Mouse (Mus musculus): ENCODE results near the gene Rnf144b.

Rnf144b gene

DNA sequence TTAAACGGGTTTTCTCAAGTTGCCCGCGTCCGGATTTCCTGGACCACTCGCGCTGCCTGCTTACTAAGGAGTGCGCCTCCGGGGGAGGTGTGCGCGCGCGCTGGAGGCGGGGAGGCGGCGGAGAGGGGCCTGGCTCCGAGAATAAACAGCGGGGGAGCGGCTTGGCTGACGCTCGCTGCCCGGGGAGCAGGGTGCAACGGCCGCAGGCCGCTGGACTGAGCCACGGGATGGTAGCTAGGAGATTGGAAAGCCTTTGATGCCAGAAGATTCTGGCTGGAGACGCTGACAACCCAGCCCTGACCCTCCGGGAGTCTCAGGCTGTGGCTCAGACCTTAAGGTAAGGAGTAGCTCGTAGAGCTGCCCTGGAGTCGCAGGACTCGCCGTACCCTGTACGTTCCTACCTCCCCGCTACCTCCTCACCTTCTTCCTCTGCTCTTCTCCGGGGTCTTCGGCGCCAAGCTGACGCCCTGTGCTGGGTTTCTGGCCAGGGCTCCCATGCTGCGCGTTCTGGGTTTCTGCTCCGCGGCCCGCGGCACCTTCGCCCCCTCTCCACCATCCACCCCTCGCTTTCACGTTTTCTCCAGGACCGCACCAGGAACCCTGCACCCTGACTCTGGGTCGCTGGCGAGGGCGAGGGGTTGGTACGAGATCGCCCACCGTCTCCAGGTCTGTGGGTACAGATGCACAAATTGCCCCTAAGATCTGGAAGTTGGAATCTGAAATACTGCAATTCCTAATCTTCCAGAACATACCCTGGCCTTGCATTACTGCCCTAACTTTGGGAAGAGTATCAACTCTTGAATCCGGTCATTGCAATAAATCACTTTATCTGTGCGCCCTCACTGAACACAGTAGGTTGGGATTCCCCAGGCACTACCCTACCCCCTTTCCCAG lies at the start of gene Rnf144b:
TSS of gene Rnf144b (plus strand) at position 120 of the 894 bp plus-strand sequence.
- DNase-seq (ENCODE audit: low read depth, low spot score), result peak; percentile 30

DNA sequence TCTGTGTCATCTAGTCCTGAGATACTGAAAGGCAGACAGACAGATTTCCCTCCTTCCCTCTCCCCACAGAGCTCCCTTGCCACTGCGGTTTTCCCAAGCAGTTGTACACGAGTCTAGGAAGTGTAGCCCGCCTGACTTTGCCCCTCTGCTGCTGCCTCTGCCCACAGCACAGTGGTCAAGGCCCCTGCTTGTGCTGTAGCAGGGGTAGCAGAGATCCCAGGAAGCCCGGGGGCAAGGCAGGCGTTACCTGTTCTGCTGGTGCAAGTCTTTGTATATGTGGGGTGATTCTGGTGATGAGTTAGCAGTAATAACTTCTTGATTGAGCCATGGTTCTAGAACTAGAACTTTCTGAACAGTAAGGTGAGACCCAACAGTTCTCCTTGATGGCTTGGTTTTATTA lies 46.3 kb upstream of the Rnf144b start:
- DNase-seq (ENCODE audit: low read depth, low spot score), result no peak

DNA sequence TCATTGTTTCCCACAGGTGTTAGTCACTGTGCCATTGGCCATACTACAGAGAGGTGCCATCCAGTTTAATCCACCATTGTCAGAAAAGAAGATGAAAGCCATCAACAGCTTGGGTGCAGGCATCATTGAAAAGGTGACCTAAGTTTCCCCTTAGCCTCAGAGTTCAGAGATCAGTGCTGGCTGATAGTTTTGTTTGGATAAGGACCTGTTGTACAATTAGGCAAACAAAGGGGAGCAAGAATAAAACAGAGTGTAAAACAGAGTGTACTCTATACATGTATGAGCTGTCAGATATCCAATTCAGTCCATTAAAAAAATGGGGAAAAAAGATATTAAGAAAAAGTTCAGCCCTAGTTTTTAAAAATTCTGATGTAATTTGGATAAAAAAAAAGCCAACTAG lies 45.1 kb upstream of the Rnf144b start:
- no peak for DNase-seq (ENCODE audit: low read depth, low spot score)

DNA sequence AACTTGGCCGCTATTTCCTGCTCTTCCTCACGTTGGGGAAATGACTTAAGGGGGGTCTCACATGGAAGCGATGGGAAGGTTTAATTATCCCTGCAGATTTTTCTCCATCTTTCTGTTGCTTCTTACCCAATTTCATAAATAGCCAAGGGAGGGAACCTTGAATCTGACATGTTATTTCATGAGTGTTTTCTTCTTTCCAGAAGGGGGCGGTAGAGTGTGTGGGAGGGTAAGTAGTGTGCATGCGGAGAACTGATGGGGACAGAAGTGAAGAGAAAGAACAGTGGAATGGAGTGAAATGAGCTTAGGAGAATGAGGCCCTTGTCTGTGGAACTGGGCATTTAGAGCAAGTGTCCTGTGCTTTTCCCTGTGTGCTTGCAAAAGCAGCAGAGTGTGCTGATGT lies 43.7 kb upstream of the Rnf144b start:
- DNase-seq (ENCODE audit: low read depth, low spot score), result no peak

DNA sequence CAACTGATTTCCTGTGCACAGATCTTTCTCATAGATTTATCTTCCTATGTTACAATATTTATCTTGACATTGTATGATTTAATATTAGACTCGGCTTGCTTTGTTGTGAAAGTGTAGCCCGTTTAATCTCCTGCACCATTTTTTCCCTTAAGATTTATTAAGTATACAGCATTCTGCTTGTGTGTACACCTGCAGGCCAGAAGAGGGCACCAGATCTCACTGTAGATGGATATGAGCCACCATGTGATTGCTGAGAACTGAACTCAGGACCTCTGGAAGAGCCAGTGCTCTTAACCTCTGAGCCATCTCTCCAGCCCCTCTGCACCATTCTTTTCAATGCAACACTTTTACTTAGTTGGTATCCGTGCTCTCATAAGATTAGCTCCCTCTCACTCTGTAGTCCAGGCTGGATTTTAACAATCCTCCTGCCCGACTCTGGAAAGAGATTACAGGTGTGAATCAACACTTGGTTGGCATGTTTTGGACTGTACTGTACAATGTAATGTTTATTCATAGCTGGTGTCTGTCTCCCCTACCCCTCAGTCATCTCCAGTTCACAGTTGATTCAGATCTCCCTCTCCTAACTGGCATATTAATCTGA lies 41.5 kb upstream of the Rnf144b start:
- no peak for DNase-seq (ENCODE audit: low read depth, low spot score)

DNA sequence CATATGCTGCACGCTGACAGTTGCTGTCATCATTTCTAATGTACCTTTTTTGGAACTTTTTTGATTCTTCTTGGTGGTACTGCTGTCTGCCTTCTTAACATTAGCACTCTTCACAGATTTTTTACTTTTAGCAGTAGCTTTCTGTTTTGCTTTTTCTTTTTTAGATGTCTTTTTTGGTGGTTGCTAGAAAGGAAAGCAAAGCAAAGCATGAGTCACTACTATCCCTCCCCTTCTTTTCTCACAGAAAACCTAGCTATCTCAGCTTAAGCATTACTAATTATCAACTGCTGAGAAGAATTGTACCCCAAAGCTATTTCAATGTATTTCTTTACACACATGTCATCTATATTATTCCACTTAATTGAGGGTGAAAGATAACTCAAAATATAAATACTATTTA lies 34.0 kb upstream of the Rnf144b start:
- DNase-seq (ENCODE audit: low read depth, low spot score), result no peak

DNA sequence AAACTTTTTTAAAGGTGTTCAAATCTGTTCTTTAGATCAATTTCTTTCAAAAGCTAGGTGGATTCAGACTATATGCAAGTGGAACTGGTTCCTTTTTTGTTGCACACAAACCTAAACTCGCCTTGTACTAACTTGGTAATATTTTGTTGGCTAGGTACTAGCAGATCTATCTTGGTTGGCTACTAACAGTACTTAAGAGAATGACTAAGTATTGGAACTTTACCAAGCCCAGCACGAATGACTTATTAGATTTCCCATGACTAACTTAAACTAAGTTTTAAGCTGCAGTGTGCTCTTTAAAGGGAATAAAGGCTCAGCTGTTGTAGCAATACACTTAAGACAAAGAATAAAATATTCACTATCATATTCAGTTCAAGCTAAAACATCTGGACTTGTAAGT lies 33.2 kb upstream of the Rnf144b start:
- DNase-seq (ENCODE audit: low read depth, low spot score), result no peak

DNA sequence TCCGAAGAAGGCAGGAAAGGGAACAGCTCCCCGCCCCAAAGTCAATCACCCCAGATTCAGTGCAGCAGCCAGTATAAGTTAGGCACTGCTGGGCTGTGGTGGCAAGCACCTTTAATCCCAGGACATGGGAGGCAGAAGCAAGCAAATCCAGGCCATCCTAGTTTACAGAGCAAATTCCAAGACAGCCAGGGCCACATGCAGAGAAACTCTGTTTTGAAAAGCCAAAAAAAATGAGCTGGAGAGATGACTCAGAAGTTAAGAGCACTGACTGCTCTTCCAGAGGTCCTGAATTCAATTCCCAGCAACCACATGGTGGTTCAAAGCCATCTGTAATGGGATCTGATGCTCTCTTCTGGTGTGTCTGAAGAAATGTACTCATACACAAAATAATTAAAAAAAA lies 28.7 kb upstream of the Rnf144b start:
- no peak for DNase-seq (ENCODE audit: low read depth, low spot score)

DNA sequence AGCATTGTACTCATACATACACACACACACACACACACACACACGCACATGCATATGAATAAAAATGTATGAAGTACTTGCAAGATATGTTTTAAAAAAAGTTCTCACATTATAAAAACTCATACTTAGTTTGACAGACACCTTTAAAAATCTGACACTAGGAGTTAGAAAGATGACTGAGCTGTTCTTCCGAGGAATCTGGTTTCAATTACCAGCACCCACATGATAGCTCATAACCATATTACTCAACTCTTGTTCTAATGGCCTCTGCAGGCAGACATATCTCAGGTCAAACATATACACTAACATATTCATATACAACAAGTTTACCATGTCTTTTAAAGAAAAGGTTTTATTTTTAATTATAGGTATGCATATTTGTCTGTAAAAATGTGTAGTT lies 25.9 kb upstream of the Rnf144b start:
- no peak for DNase-seq (ENCODE audit: low read depth, low spot score)

DNA sequence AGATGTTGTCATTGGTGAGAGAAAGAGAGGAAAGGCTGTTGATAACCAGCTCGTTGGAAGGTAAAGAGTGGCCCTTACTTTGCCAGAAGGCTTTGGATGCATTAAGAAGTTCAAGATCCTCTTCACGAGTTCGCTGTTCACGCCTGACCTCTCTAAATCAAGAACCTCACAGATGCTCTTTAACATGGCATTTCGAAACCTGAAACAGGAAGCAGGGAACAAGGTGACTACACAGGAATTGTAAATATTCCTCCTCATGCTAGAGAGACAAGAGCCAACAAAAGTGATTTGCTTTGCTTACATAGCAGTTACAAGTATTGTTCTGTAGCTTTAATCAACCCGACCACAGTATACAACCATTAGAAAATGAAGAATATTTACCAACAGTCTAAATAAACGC lies 23.2 kb upstream of the Rnf144b start:
- no peak for DNase-seq (ENCODE audit: low read depth, low spot score)

DNA sequence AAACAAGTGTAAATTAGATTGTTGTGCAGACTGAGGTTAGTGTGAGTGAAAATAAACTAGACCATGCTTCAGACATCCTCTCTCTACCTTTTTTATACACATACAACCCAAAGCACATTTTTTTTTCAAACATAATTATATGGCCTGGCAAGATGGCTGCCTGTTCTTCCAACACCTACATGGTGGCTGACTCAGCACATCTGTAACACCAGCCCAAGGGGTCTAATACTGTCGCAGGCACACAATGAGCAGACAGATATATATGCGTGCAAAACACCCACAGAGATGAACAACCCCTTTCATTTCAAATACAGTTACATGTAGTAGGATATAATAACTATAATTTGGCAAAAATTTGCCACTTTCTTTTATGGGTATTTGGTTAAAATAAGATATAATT lies 21.9 kb upstream of the Rnf144b start:
- no peak for DNase-seq (ENCODE audit: low read depth, low spot score)

DNA sequence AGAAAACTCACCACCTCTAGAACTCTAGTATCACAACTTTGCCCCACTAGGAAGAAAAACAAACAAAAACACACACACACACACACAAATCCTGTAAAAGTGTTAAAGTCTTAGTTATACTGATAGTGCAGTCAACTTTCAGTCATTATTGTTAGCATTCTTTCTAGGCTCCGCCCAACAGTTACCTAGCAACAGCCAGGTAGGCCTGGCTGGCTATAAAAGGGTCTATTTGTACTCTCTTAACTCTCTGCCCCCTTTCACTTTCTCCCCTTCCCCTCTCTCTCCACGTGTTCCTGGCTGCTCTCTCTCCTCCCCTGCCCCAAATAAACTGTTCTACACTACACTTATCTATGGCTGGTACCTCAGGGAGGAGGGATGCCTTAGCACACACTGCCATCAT lies 18.3 kb upstream of the Rnf144b start:
- no peak for DNase-seq (ENCODE audit: low read depth, low spot score)

DNA sequence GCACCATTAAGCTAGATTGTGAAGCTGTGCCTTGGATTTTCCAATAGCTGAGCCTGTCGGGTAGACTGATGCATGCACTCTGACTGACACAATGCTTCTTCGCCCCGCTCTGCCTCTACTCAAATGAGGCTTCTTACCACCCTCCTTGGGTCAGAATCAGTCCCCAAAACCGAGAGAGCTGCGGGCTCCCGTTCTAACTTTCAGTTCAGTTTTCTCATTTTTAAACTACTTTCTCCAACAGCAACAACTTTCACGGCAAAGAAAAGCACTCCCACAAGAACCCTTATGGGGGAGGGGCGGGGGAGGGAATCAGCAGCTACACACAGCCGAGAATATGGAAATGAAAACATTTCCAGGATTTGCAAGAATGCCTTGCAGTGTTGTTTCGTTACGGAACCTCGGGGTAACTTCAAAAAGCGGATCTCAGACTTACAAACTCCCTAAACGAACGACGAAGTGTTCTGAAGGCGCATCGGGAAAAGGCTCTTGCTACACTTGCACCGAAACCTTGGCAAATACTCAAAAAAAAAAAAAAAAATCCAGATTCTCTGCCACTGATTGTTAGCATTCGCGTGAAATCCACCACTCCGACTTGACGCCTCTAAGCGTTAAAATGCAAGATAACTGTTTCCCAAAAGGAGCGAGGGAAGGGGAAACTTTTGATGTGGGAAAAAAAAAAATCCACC lies 17.5 kb upstream of the Rnf144b start:
- peak; percentile 32 for DNase-seq (ENCODE audit: low read depth, low spot score)

DNA sequence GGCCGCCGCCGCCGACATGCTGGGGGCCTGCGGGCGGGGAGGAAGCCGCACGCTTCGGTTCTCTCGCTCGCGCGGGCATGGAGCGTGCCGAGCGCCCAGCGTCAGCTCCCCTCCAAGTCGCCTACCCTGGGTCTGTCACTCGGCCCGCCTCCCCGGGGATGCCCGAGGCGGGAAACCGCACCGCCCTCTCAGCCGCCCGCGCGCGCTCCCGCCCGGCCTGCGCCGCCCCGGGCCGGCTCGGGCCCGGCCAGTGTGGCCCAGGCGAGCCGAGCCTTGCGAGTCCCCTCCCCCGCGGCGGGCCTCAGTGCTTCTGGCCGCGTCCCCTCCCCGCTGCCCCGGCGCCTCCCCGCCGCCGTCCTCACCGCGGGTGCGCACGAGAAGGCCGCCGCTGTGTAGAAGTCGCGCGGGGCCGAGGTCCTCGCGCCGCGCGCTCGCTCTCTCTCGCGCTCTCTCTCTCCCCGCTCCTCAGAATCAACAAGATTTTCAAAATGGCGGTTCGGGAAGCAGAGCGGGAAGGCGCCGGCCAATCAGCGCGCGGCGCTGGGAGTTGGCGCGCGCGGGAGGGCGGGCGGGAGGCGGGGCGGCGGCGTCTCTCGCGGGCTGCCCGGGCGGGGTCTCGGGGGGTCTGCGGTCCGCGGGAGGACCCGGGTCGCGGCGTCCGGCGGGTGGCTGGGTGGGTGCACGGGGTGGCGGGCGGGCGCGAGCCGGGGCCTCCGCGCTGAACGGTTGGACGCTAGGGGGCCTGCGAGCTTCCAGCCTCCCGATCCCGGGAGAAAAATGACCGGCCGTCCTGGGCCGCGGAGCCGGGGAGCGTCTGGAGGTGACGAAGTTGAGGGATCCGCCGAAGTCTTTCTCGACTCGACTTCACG lies 16.5 kb upstream of the Rnf144b start, which contains the start of gene Dek:
TSS of gene Dek (minus strand) at position 491 of the 869 bp plus-strand sequence.
- DNase-seq (ENCODE audit: low read depth, low spot score), result peak; percentile 93

DNA sequence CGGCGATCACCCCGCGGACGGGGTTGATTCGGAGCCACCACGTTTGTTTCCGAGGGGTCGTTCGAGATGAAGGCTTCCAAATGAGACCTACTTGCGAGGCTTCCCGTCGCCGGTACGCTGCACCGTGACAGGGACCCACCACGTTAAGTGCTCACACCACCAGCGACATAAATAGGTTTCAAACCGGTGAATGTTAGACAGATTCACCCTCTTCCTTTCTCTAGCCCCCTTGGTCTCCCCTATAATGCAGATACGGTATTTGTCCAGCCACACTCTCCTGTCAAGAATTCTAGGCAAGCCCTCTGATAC lies 15.9 kb upstream of the Rnf144b start:
- no peak for DNase-seq (ENCODE audit: low read depth, low spot score)

DNA sequence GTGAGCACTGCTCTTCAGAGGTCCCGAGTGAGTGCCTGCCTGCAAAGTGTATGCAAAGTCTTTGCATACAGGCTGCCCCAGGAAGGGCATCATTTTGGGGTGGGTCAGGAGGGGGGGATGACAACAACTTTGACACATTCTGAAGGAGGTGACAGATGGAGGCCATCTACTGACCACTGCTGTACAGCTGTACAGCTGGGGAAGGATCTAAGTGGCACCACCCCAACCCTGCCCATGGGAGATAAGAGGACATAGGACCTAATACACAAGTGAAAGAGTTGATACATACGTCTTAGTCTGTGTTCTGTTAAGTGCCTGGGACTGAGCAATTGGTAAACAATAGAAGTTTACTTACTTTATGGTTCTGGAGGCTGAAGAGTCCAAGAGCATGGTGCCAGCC lies 13.2 kb upstream of the Rnf144b start:
- DNase-seq (ENCODE audit: low read depth, low spot score), result no peak

DNA sequence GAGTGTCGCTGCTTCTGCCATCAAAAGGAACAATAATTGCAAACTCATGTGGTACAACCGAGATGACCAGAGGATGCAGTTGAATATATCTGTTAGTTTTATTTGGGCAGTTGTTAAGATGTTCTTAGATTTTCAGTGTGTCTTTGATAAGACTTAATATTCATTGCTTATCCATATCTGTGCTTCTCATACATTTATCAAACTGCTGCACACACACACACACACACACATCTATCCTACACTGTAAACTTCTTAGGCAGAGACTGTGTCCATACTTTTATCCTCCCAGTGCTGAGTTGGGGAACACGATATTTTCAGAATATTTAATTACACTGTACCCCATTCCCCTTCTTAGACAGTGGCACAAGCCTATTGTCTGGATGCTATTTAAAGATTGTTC lies 11.3 kb upstream of the Rnf144b start:
- no peak for DNase-seq (ENCODE audit: low read depth, low spot score)

DNA sequence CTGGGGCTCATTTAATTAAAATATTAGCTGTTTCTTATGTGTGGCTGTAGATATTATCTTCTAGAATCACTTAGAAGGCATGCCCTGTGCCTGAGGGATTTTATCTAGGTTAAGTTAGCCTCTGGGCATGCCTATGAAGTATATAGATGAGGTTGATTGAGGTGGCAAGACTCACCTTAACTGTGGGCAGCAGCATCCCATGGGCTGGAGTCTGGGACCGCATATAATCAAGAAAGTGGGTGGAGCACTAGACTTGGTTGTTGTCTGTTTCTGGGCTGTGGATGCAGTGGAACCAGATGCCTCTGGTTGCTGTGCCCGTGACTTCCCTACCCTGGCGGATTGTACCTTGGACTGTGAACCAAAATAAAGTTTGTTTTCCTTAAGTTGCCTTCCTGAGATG lies 10.4 kb upstream of the Rnf144b start:
- DNase-seq (ENCODE audit: low read depth, low spot score), result no peak

DNA sequence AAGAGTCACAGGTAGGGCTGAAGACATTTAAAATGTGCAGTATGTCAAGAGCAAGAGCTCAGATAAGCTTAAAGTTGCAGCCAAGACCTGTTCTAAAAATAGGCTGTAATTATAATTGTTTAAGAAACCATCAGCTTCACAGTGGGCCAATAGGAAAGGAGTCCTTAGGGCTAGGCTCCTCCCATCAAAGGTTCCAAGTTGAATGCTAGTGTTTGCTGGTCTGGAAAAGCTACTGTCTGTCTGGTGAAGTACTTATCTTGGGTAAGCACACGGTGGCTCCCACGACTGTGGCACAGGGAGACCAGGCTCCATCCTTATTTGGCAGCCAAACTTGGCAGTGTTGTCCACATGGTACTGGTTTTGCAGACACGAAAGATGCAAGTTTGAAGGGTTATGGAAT lies 9.5 kb upstream of the Rnf144b start:
- DNase-seq (ENCODE audit: low read depth, low spot score), result no peak

DNA sequence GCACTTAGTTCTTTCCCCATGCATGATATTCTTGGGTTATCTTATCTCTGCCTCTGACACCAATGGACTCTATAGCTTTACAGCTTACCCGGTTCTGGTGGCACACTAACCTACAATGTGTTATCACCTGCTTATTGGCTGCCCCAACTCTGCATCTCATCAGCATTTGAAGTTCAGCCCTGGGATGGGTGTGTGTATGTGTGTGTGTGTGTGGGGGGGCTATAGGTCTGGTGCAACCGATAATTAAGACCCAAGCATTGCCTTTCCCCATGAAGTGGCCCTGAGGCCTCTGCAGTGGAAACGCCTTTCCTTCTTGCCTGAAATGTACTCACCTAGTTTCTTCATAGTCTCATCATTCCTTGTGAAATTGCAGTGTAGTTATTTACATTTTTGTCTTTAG lies 6.5 kb upstream of the Rnf144b start:
- DNase-seq (ENCODE audit: low read depth, low spot score), result no peak

DNA sequence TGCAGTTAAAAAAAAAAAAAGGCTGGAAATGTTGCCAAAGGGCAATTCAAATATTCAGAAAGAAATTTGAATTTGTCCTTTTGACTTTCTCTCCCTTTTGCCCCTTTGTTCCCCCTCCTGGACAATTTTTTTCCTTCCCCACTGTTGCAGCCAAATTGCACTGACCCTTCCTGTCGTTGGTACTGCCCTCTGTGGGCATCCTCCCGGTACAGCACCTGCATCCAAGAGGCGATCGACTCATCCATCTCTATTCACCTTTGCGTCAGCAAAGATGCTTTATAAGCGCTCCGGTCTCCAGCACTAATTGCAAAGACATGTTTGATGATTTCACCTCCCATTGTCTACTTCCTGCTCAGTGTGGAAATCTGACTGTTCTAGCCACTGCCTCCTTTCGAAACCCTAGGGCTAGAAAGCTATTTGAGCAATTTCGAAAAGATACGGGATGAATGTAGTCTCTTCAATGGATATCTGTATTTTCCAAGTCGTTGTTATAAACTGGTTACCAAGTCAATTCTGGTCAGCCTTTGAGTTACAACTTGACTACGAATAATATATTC lies 1.0 kb upstream of the Rnf144b start:
- DNase-seq (ENCODE audit: low read depth, low spot score), result no peak

DNA sequence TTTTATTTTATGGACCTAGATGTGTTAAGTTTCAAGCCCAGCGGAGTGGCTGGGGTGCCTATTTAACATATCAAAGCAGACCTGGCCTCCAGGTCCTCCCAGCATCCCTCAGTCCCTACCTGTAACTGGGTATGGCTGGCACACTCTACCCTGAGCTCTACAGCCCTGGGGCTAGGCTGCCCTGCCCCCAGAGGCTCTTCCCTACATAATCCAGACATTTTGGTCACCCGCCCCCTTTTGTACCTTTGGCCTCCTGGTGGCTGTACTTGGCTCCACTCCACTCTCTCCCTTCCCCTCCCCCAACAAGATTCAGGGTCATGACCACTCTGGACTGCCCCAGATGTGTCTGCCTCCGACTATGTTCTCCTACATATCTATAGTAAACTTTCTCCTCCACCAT lies 2.0 kb downstream of the Rnf144b start:
- DNase-seq (ENCODE audit: low read depth, low spot score), result peak; percentile 23
